Mouse (Mus musculus) right cerebral cortex, adult 2 months (tissue): ENCODE data around the gene Crls1.

Source experiments
- DNase-seq, 2 experiments: peaks; one replicate each; pipeline ENCODE4 v3.0.0; 2021 to 2022; ENCODE audit warnings: low spot score in 2 of 2

Gene Crls1

GRCm38 (mm10) chr2:132884303-132884967 lies 38.0 kb downstream of the Crls1 start:
- DNase-seq: no peak

GRCm38 (mm10) chr2:132885312-132885711 lies 38.8 kb downstream of the Crls1 start:
- DNase-seq: no peak

- DNase-seq: no peak
These were observed 47.4 kb downstream of the Crls1 start for GRCm38 (mm10) chr2:132893826-132894225.

GRCm38 (mm10) chr2:132898211-132898610 lies 51.7 kb downstream of the Crls1 start:
- DNase-seq: no peak

- DNase-seq: no peak
These were observed 54.1 kb downstream of the Crls1 start for GRCm38 (mm10) chr2:132900596-132900995.

- no peak for DNase-seq
These were observed 55.2 kb downstream of the Crls1 start for GRCm38 (mm10) chr2:132901636-132902035.

GRCm38 (mm10) chr2:132902056-132902455 lies 55.6 kb downstream of the Crls1 start:
- no peak for DNase-seq

- DNase-seq: peak; percentile 61 to 69
These were observed 57.0 kb downstream of the Crls1 start for GRCm38 (mm10) chr2:132903498-132903897.

GRCm38 (mm10) chr2:132904961-132905360 lies 58.5 kb downstream of the Crls1 start:
- DNase-seq: no peak

GRCm38 (mm10) chr2:132906763-132907162 lies 60.3 kb downstream of the Crls1 start:
- DNase-seq: peak; percentile 57 to 59

GRCm38 (mm10) chr2:132914785-132915184 lies 68.3 kb downstream of the Crls1 start:
- peak in 1 of 2 experiments; percentile 15 for DNase-seq
